Mouse (Mus musculus) lung, postnatal 0 days (tissue): ENCODE results near the gene Sypl2.

Experiments
- CTCF ChIP-seq: IDR thresholded peaks from 2 replicates; pipeline ENCODE4 v1.5.1; 2016; ENCODE audit warnings: antibody characterized with exemption, mild to moderate bottlenecking
- EP300 ChIP-seq: IDR thresholded peaks from 2 replicates; pipeline ENCODE4 v1.6.1; 2016; ENCODE audit warnings: antibody characterized with exemption, mild to moderate bottlenecking, control low read depth

- TF ChIP-seq CTCF (no peak), EP300 (no peak)
Observed at GRCm38 (mm10) chr3:108180514-108180913, 45.9 kb downstream of the Sypl2 start.
